8 mouse cellular contexts compared by ENCODE assay signal in genomic region chr11:9010416-9010815, GRCm38 (mm10). TPM values are rescaled to one million over a fixed set of nuclear protein-coding genes. Genes with fewer than 3 reads are reported as not detected.
DNase-seq lines count a peak whose midpoint lies in the region; ATAC-seq and TF ChIP-seq lines count a peak whose summit lies in the region.

No protein-coding gene starts in this region.

- no peak for TF ChIP-seq CTCF in bone marrow macrophage, adult 2 months (IDR thresholded peaks at IDR 0.05; ENCODE audit: low read depth, low read length)

- WGBS in forebrain, embryonic 10.5 days: under 1% methylated on average over 7 of the region's 7 CpGs
- WGBS in liver, embryonic 11.5 days: under 1% methylated on average over 7 of the region's 7 CpGs
- under 1% methylated on average over 7 of the region's 7 CpGs for WGBS in neural tube, embryonic 13.5 days

- peak; percentile 32 for ATAC-seq in inflammation-experienced regulatory T-cells, adult 6 months
- ATAC-seq in liver, embryonic 11.5 days (replicated peaks; ENCODE audit: low FRiP score): peak; percentile 66
- peak; percentile 44; the same call in 1 of the 2 replicates for ATAC-seq in neural tube, embryonic 13.5 days (ENCODE audit: low read depth)

- H3K4me1 ChIP-seq in bone marrow macrophage, adult 2 months (ENCODE audit: control insufficient read depth, insufficient read depth, low read length): peaks cover 2% of the 10 kb centered on the region; the same call in 1 of the 2 replicates
- H3K4me1 ChIP-seq in forebrain, embryonic 10.5 days: peaks cover 25% of the 10 kb centered on the region
- H3K4me1 ChIP-seq in liver, embryonic 11.5 days (replicated peaks; ENCODE audit: control insufficient read depth, insufficient read depth, low read length): peaks cover 6% of the 10 kb centered on the region
- peaks cover 15% of the 10 kb centered on the region for H3K4me1 ChIP-seq in neural tube, embryonic 13.5 days (replicated peaks)

- H3K27me3 ChIP-seq in forebrain, embryonic 10.5 days (ENCODE audit: poor library complexity, severe bottlenecking): no peaks in the 10 kb centered on the region
- no peaks in the 10 kb centered on the region; the same call in 1 of the 2 replicates for H3K27me3 ChIP-seq in liver, embryonic 11.5 days (replicated peaks; ENCODE audit: control insufficient read depth, insufficient read depth, low read length)
- H3K27me3 ChIP-seq in neural tube, embryonic 13.5 days: no peaks in the 10 kb centered on the region; the same call in 1 of the 2 replicates

- peak overlapping the region; percentile 96 for H3K9ac ChIP-seq in liver, embryonic 11.5 days (ENCODE audit: low read depth, low read length)
- H3K9ac ChIP-seq in neural tube, embryonic 13.5 days: peak overlapping the region; percentile 81

- H3K27ac ChIP-seq in bone marrow macrophage, adult 2 months (ENCODE audit: insufficient read depth, low read depth, low read length): 0 out of 2 replicates have a peak overlapping the region, but pooled peaks have one; percentile 37
- peak overlapping the region; percentile 96 for H3K27ac ChIP-seq in forebrain, embryonic 10.5 days
- peak overlapping the region; percentile 89 for H3K27ac ChIP-seq in liver, embryonic 11.5 days (ENCODE audit: low read depth, low read length)
- peak overlapping the region; percentile 86 for H3K27ac ChIP-seq in neural tube, embryonic 13.5 days (replicated peaks)

- peak overlapping the region; percentile 87 for H3K4me3 ChIP-seq in bone marrow macrophage, adult 2 months (ENCODE audit: insufficient read depth, low read length)
- peak overlapping the region; percentile 81 for H3K4me3 ChIP-seq in forebrain, embryonic 10.5 days
- H3K4me3 ChIP-seq in liver, embryonic 11.5 days (ENCODE audit: low read depth, low read length): peak overlapping the region; percentile 81
- peak overlapping the region; percentile 73 for H3K4me3 ChIP-seq in neural tube, embryonic 13.5 days

- no peaks in the 10 kb centered on the region for H3K9me3 ChIP-seq in forebrain, embryonic 10.5 days
- H3K9me3 ChIP-seq in liver, embryonic 11.5 days (ENCODE audit: control insufficient read depth, low read length): no peaks in the 10 kb centered on the region
- no peaks in the 10 kb centered on the region for H3K9me3 ChIP-seq in neural tube, embryonic 13.5 days

- no peak for TF ChIP-seq POLR2A in bone marrow macrophage, adult 2 months (IDR thresholded peaks at IDR 0.05; ENCODE audit: borderline replicate concordance, low read depth, low read length)

- H3K4me2 ChIP-seq in liver, embryonic 11.5 days: peak overlapping the region; percentile 92
- H3K4me2 ChIP-seq in neural tube, embryonic 13.5 days: peak overlapping the region; percentile 76

- DNase-seq in retina, postnatal 7 days (ENCODE audit: low read depth, low spot score): peak; percentile 11
- no peak for DNase-seq in retina, embryonic 14.5 days (ENCODE audit: low spot score)
- DNase-seq in forebrain, embryonic 10.5 days (ENCODE audit: extremely low spot score, low spot score): no peak
- DNase-seq in liver, embryonic 11.5 days (ENCODE audit: low spot score): no peak
- DNase-seq in natural killer cell, adult 2 months (ENCODE audit: low spot score in 2 of 2): no peak

- peaks cover 35% of the 10 kb centered on the region for H3K36me3 ChIP-seq in forebrain, embryonic 10.5 days (replicated peaks)
- peaks cover 11% of the 10 kb centered on the region; the same call in 1 of the 2 replicates for H3K36me3 ChIP-seq in liver, embryonic 11.5 days (ENCODE audit: control insufficient read depth, insufficient read depth, low read length)
- H3K36me3 ChIP-seq in neural tube, embryonic 13.5 days: peaks cover 9% of the 10 kb centered on the region

RNA-seq across cellular contexts. Expression of gene Hus1, which starts 0.6 kb away (rescaled TPM):
- polyA plus RNA-seq in bone marrow macrophage, adult 2 months (2012; ENCODE audit: insufficient read depth, insufficient read length, missing spikeins): 5.8 and 7.2 TPM in 2 replicates
- 25.2 and 25.8 TPM in 2 replicates for polyA plus RNA-seq in forebrain, embryonic 10.5 days (2016; fragmentation: Nextera tagmentation; extraction: Ambion mirVana)
- 1 to 10 TPM; 5.5 to 6.8 (median 6.2) TPM for polyA plus RNA-seq in inflammation-experienced regulatory T-cells, adult 6 months (2017; shearing (Covaris generic))
- 22.6 and 23.0 TPM in 2 replicates for polyA plus RNA-seq in liver, embryonic 11.5 days (2014; fragmentation: Nextera tagmentation; extraction: Ambion mirVana)
- 9.9 and 11.9 TPM in 2 replicates for polyA plus RNA-seq in neural tube, embryonic 13.5 days (2015; fragmentation: Nextera tagmentation; extraction: Ambion mirVana)

RNA-seq across cellular contexts. Expression of gene Pkd1l1, which starts 37.4 kb away (rescaled TPM):
- not detected in 2 replicates for polyA plus RNA-seq in bone marrow macrophage, adult 2 months (2012; ENCODE audit: insufficient read depth, insufficient read length, missing spikeins)
- not detected in 2 replicates for polyA plus RNA-seq in forebrain, embryonic 10.5 days (2016; fragmentation: Nextera tagmentation; extraction: Ambion mirVana)
- under 1 TPM in 1 of 3 experiments, not detected in 2; 0.08 TPM for polyA plus RNA-seq in inflammation-experienced regulatory T-cells, adult 6 months (2017; shearing (Covaris generic))
- 0.10 and 0.18 TPM in 2 replicates for polyA plus RNA-seq in liver, embryonic 11.5 days (2014; fragmentation: Nextera tagmentation; extraction: Ambion mirVana)
- 0.15 and 0.21 TPM in 2 replicates for polyA plus RNA-seq in neural tube, embryonic 13.5 days (2015; fragmentation: Nextera tagmentation; extraction: Ambion mirVana)

RNA-seq across cellular contexts. Expression of gene Gm11992, which starts 38.0 kb away (rescaled TPM):
- polyA plus RNA-seq in bone marrow macrophage, adult 2 months (2012; ENCODE audit: insufficient read depth, insufficient read length, missing spikeins): not detected in 2 replicates
- 0.48 and 0.69 TPM in 2 replicates for polyA plus RNA-seq in forebrain, embryonic 10.5 days (2016; fragmentation: Nextera tagmentation; extraction: Ambion mirVana)
- under 1 TPM in 2 of 3 experiments, not detected in 1; 0.24 to 0.34 TPM for polyA plus RNA-seq in inflammation-experienced regulatory T-cells, adult 6 months (2017; shearing (Covaris generic))
- 0.36 TPM in 2 replicates for polyA plus RNA-seq in liver, embryonic 11.5 days (2014; fragmentation: Nextera tagmentation; extraction: Ambion mirVana)
- 0.84 and 1.0 TPM in 2 replicates for polyA plus RNA-seq in neural tube, embryonic 13.5 days (2015; fragmentation: Nextera tagmentation; extraction: Ambion mirVana)

RNA-seq across cellular contexts. Expression of gene Sun3, which starts 38.4 kb away (rescaled TPM):
- not detected in 2 replicates for polyA plus RNA-seq in bone marrow macrophage, adult 2 months (2012; ENCODE audit: insufficient read depth, insufficient read length, missing spikeins)
- 0.17 TPM in 1 of 2 replicates, not detected in the other for polyA plus RNA-seq in forebrain, embryonic 10.5 days (2016; fragmentation: Nextera tagmentation; extraction: Ambion mirVana)
- not detected for polyA plus RNA-seq in inflammation-experienced regulatory T-cells, adult 6 months (2017; shearing (Covaris generic))
- not detected in 2 replicates for polyA plus RNA-seq in liver, embryonic 11.5 days (2014; fragmentation: Nextera tagmentation; extraction: Ambion mirVana)
- polyA plus RNA-seq in neural tube, embryonic 13.5 days (2015; fragmentation: Nextera tagmentation; extraction: Ambion mirVana): 0.22 and 0.43 TPM in 2 replicates

Comparison
In these comparisons a context has a peak if more than half of its experiments do, and no peak if none do; other contexts are left out.
1. H3K27ac ChIP-seq: peak in every context shown above with its lines; median percentile 96 in forebrain, embryonic 10.5 days; 89 in liver, embryonic 11.5 days; 86 in neural tube, embryonic 13.5 days; 37 in bone marrow macrophage, adult 2 months.